Mouse (Mus musculus) midbrain, embryonic 13.5 days (tissue): ENCODE results near the gene Kcnh4. TPM values are rescaled to one million over a fixed set of nuclear protein-coding genes. Genes with fewer than 3 reads are reported as not detected.

Experiments used
- ATAC-seq: fragments of 200-750 bp; cut with Nextera tagmentation; 2 replicates; pipeline ENCODE4 v1.8.0; 2017; ENCODE audit warnings: mild to moderate bottlenecking, moderate TSS enrichment, moderate library complexity
- H3K27ac ChIP-seq: fragments of 300-500 bp; sonication (generic); 2 replicates; pipeline ENCODE4 v1.5.1; 2015; ENCODE audit warnings: inconsistent platforms, mild to moderate bottlenecking, moderate library complexity
- H3K27me3 ChIP-seq: fragments of 300-500 bp; sonication (generic); 2 replicates; pipeline ENCODE4 v1.6.1; 2015; ENCODE audit warnings: mild to moderate bottlenecking, inconsistent platforms
- H3K36me3 ChIP-seq: fragments of 300-500 bp; sonication (generic); 2 replicates; pipeline ENCODE4 v1.6.1; 2015; ENCODE audit warnings: mild to moderate bottlenecking, inconsistent platforms
- H3K4me1 ChIP-seq: fragments of 300-500 bp; sonication (generic); replicated peaks from 2 replicates; pipeline ENCODE4 v1.6.1; 2015; ENCODE audit warnings: inconsistent platforms
- H3K4me2 ChIP-seq: fragments of 300-500 bp; sonication (generic); replicated peaks from 2 replicates; pipeline ENCODE4 v1.6.1; 2015; ENCODE audit warnings: moderate library complexity, mild to moderate bottlenecking, inconsistent platforms
- H3K4me3 ChIP-seq: fragments of 300-500 bp; sonication (generic); replicated peaks from 2 replicates; pipeline ENCODE4 v1.5.1; 2015; ENCODE audit warnings: mild to moderate bottlenecking, inconsistent platforms
- H3K9ac ChIP-seq: fragments of 300-500 bp; sonication (generic); replicated peaks from 2 replicates; pipeline ENCODE4 v1.6.1; 2015; ENCODE audit warnings: mild to moderate bottlenecking, inconsistent platforms
- H3K9me3 ChIP-seq: fragments of 300-500 bp; sonication (generic); 2 replicates; pipeline ENCODE4 v1.6.1; 2016; ENCODE audit warnings: mild to moderate bottlenecking, inconsistent platforms
- WGBS: fragments of 180-500 bp; shearing (Covaris S2); methylation state at CpG from one replicate; pipeline ENCODE4 v1.1.7; 2015; 5-methylcytosine and 5-hydroxymethylcytosine counted together
- polyA plus RNA-seq: library from polyadenylated mRNA; unstranded; fragments of >200 nt; fragmentation: Nextera tagmentation; extraction: Ambion mirVana; gene quantifications from 2 replicates; pipeline ENCODE4 v1.2.1, GENCODE M21; 2015

The Kcnh4 gene
- polyA plus RNA-seq, 1 experiment from 2014 or later = 8.4 TPM

DNA sequence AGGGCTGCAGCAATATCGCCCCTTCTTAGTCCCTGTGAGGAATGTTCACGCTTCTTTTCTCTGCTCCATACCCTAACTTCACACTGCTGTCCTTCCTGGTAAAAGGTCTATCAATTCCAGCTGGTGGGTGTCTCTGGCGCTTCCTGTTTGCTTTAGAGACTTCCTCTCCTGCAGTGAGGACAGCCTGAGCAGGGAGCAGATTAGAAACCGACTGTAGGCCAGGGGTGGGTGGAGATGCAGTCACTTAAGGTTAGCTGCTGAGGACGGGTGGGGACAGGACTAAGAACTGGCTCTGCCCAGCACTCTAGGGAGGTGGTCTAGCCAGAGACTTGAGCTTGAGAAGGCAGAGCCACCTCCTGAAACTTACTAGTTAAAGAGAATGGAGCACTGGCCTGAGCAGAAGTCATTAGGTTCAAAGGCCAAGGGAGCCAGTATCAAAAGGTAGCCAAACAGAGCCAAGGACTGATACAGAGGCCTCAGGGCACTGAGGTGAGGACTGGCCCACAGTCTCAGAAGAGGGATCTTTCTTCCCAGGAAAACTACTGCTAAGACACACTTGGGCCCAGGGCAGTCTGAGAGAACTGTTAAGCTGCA is 34.7 kb downstream of the Kcnh4 start:
- H3K27me3 ChIP-seq = no peaks in the 10 kb centered on the region
- no peak overlapping the region for H3K4me3 ChIP-seq
- H3K4me2 ChIP-seq = no peak overlapping the region
- WGBS = 65% methylated on average over 5 of the region's 5 CpGs
- H3K36me3 ChIP-seq = peaks cover 19% of the 10 kb centered on the region; the same call in 1 of the 2 replicates
- no peak for ATAC-seq
- H3K9ac ChIP-seq = no peak overlapping the region
- no peaks in the 10 kb centered on the region for H3K9me3 ChIP-seq
- no peak overlapping the region for H3K27ac ChIP-seq
- H3K4me1 ChIP-seq = peaks cover 24% of the 10 kb centered on the region

DNA sequence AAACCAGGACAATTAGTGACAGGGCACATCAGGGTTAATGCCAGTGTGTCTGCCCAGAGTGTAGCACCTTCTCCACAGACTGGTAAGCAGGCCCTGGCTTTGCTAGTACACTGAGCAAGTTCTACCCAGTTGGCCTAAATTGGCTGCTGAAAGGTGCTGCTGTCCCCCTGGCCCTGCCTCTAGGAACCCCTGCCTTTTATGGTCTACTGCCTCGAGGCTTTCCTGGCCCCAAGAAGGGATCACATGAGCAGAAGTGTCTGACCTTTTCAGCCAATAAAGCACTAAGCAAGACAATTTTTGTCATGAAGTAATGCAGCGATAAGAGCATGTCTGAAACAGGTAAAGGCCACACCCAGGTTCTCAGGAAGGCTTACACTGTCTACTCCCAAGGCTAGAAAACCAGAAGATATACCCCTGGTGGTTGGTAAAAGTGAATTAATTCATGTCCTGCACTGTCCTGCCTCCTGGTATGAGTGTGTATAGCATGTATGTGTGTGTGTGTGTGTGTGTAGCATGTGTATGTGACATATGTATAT is 37.2 kb downstream of the Kcnh4 start:
- ATAC-seq = no peak
- Histone ChIP-seq H3K9me3 (no peaks in the 10 kb centered on the region), H3K27ac (no peak overlapping the region), H3K36me3 (peaks cover 27% of the 10 kb centered on the region), H3K4me1 (peaks cover 26% of the 10 kb centered on the region), H3K4me2 (no peak overlapping the region), H3K27me3 (no peaks in the 10 kb centered on the region), H3K9ac (no peak overlapping the region), H3K4me3 (no peak overlapping the region)
- 68% methylated on average over 2 of the region's 2 CpGs for WGBS

GRCm38 (mm10) chr11:100721776-100722492 is 37.8 kb downstream of the Kcnh4 start:
- peaks cover 33% of the 10 kb centered on the region for H3K36me3 ChIP-seq

GRCm38 (mm10) chr11:100721254-100721653 is 38.5 kb downstream of the Kcnh4 start:
- Histone ChIP-seq H3K9me3 (no peaks in the 10 kb centered on the region), H3K27me3 (no peaks in the 10 kb centered on the region), H3K36me3 (peaks cover 40% of the 10 kb centered on the region), H3K9ac (no peak overlapping the region; the same call in 1 of the 2 replicates), H3K4me1 (peaks cover 26% of the 10 kb centered on the region), H3K4me2 (no peak overlapping the region), H3K4me3 (no peak overlapping the region), H3K27ac (peak overlapping the region; percentile 44)
- ATAC-seq = no peak
- 56% methylated on average over 4 of the region's 4 CpGs for WGBS

More at GRCm38 (mm10) chr11:100721776-100722492, 37.8 kb downstream of the Kcnh4 start:
- ATAC-seq = no peak
- Histone ChIP-seq H3K27ac (peak overlapping the region; percentile 30; the same call in 1 of the 2 replicates), H3K9me3 (no peaks in the 10 kb centered on the region), H3K4me1 (peaks cover 26% of the 10 kb centered on the region), H3K4me3 (no peak overlapping the region), H3K9ac (no peak overlapping the region), H3K4me2 (no peak overlapping the region), H3K27me3 (no peaks in the 10 kb centered on the region)
- 74% methylated on average over 8 of the region's 8 CpGs for WGBS

GRCm38 (mm10) chr11:100720345-100720744 is 39.4 kb downstream of the Kcnh4 start:
- Histone ChIP-seq H3K27ac (peak overlapping the region; percentile 44; the same call in 1 of the 2 replicates), H3K36me3 (peaks cover 49% of the 10 kb centered on the region), H3K27me3 (no peaks in the 10 kb centered on the region), H3K4me2 (no peak overlapping the region), H3K9me3 (no peaks in the 10 kb centered on the region), H3K4me1 (peaks cover 26% of the 10 kb centered on the region), H3K4me3 (no peak overlapping the region), H3K9ac (no peak overlapping the region)
- whole genome bisulfite sequencing = 80% methylated on average over 5 of the region's 5 CpGs
- no peak for ATAC-seq

DNA sequence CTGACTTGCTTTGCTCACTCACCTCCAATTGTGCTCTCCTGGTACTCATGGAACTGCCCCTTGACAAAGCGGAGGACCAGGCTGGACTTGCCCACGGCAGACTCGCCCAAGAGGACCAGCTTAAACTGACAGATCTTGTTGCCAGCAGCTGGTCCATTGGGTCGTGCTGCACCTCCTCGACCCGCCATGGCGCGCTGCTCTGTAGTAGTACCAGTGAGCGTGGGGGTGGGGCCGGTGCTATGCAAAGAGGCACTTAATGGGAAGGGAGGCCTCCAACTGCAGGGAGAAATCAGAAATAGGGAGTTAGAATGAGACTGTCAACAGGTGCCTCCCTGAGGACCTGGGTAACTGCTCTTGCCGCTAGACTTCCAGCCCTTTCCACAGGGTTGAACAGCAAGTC is 39.8 kb downstream of the Kcnh4 start:
- Histone ChIP-seq H3K4me1 (peaks cover 29% of the 10 kb centered on the region), H3K9ac (no peak overlapping the region), H3K4me2 (no peak overlapping the region), H3K9me3 (no peaks in the 10 kb centered on the region), H3K27ac (no peak overlapping the region), H3K36me3 (peaks cover 52% of the 10 kb centered on the region), H3K27me3 (no peaks in the 10 kb centered on the region), H3K4me3 (no peak overlapping the region)
- ATAC-seq = no peak
- WGBS = 89% methylated on average over 11 of the region's 11 CpGs

DNA sequence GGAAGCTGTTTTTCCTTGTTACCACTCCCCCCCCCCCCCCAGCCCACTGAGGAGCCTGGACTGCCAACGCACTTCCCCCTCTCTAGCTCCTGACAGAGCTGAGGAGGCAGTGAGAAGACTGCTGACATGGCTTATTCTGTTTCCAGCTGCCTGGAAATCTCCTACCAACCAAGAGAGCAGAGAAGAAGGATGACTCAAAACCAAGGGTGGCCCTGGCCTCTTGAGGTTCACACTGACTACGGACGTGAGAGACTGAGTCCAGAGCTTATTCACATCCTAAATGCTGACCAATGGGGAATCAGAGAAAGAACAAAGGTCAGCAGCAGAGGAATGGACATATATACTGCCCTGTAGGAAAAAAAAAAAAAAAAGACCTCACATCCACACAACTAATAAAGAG is 40.4 kb downstream of the Kcnh4 start:
- no peaks in the 10 kb centered on the region for H3K9me3 ChIP-seq
- H3K9ac ChIP-seq = no peak overlapping the region
- no peak overlapping the region for H3K27ac ChIP-seq
- H3K27me3 ChIP-seq = no peaks in the 10 kb centered on the region
- ATAC-seq = no peak
- H3K4me2 ChIP-seq = no peak overlapping the region
- H3K4me3 ChIP-seq = no peak overlapping the region
- 87% methylated on average over 3 of the region's 3 CpGs for WGBS
- peaks cover 33% of the 10 kb centered on the region for H3K4me1 ChIP-seq
- H3K36me3 ChIP-seq = peaks cover 54% of the 10 kb centered on the region

- H3K4me1 ChIP-seq = peaks cover 38% of the 10 kb centered on the region
- ATAC-seq = no peak
- H3K27me3 ChIP-seq = no peaks in the 10 kb centered on the region
- no peak overlapping the region for H3K4me3 ChIP-seq
- no peaks in the 10 kb centered on the region for H3K9me3 ChIP-seq
- peaks cover 54% of the 10 kb centered on the region for H3K36me3 ChIP-seq
- H3K9ac ChIP-seq = no peak overlapping the region
- WGBS = 96% methylated on average over 4 of the region's 4 CpGs
- H3K4me2 ChIP-seq = no peak overlapping the region
- H3K27ac ChIP-seq = no peak overlapping the region
These were observed 40.9 kb downstream of the Kcnh4 start for GRCm38 (mm10) chr11:100718866-100719265.

DNA sequence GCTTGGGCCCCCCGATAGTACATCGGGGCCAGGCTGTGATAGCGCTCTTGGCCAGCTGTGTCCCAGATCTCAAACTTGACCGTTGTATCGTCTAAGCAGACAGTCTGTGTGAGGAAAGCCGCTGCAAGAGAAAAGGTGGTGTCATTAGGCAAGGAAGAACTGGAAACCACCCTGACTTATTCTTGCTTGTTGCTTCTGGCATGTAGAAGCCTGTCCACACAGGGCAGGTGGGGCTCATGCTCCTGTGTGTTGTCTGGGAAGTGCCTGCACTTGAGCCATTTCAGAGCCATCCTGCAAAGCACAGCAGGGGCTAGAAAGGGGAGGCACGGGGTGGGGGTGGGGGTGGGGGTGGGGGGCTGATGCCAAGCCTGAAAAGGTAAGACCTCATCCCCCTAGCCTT is 41.3 kb downstream of the Kcnh4 start:
- WGBS = 93% methylated on average over 7 of the region's 7 CpGs
- no peaks in the 10 kb centered on the region for H3K27me3 ChIP-seq
- peaks cover 54% of the 10 kb centered on the region for H3K36me3 ChIP-seq
- no peaks in the 10 kb centered on the region for H3K9me3 ChIP-seq
- H3K27ac ChIP-seq = no peak overlapping the region
- H3K4me1 ChIP-seq = peaks cover 42% of the 10 kb centered on the region
- no peak overlapping the region for H3K9ac ChIP-seq
- H3K4me2 ChIP-seq = no peak overlapping the region
- no peak overlapping the region for H3K4me3 ChIP-seq
- no peak for ATAC-seq

- 87% methylated on average over 3 of the region's 3 CpGs for WGBS
- Histone ChIP-seq H3K4me1 (peaks cover 40% of the 10 kb centered on the region), H3K9ac (no peak overlapping the region), H3K36me3 (peaks cover 54% of the 10 kb centered on the region), H3K4me3 (no peak overlapping the region), H3K4me2 (no peak overlapping the region), H3K27ac (no peak overlapping the region), H3K27me3 (no peaks in the 10 kb centered on the region), H3K9me3 (no peaks in the 10 kb centered on the region)
- ATAC-seq = no peak
These were observed 43.1 kb downstream of the Kcnh4 start for GRCm38 (mm10) chr11:100716649-100717048.

DNA sequence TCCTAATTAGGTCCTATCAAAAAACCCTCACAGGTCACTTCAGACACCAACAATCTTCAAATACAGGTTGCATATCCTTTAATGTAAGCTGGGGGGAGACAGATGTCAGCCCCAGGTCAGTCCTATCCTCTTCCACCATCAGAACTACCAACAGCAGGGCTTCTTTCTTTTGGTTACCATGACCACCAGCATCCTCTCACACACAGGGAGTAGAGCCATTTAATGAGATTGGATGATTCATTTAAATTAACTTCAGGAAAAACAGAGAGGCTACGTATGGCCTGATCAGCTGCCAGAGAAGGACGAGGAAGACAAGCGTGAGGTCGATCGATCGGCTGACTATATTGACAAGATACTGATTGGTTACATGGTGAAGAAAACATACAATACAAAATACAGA is 44.8 kb downstream of the Kcnh4 start:
- no peak overlapping the region for H3K27ac ChIP-seq
- no peaks in the 10 kb centered on the region for H3K9me3 ChIP-seq
- peaks cover 55% of the 10 kb centered on the region for H3K36me3 ChIP-seq
- H3K4me2 ChIP-seq = no peak overlapping the region
- no peak overlapping the region for H3K4me3 ChIP-seq
- no peak for ATAC-seq
- H3K9ac ChIP-seq = no peak overlapping the region
- 79% methylated on average over 6 of the region's 6 CpGs for WGBS
- H3K4me1 ChIP-seq = peaks cover 39% of the 10 kb centered on the region
- H3K27me3 ChIP-seq = no peaks in the 10 kb centered on the region

DNA sequence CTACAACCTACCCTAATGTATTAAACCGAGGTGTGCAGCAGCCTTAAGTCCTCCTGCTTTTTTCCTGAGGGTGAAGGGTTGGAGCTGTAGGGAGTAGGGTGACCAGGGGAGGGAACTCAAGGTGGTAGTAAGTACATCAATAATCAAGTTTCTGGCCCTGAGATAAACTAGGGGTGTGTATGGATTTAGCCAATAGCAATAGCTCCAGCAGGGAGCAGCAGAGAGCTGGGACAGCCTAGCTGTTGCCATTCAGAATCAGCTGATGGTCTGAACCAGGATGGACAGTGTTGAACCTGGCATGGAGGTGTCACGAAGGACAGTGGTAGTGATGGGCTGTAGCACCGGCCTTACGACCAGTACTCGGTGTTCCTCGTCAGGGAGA is 45.2 kb downstream of the Kcnh4 start:
- peaks cover 38% of the 10 kb centered on the region for H3K4me1 ChIP-seq
- H3K27me3 ChIP-seq = no peaks in the 10 kb centered on the region
- no peak overlapping the region for H3K4me2 ChIP-seq
- H3K4me3 ChIP-seq = no peak overlapping the region
- H3K27ac ChIP-seq = no peak overlapping the region
- no peak overlapping the region for H3K9ac ChIP-seq
- ATAC-seq = peak; percentile 19; the same call in 1 of the 2 replicates
- no peaks in the 10 kb centered on the region for H3K9me3 ChIP-seq
- H3K36me3 ChIP-seq = peaks cover 55% of the 10 kb centered on the region
- WGBS = 47% methylated on average over 6 of the region's 6 CpGs
